Mouse (Mus musculus): ENCODE results near the gene Olfr878.

GRCm38 (mm10) chr9:37934146-37934545, 16.5 kb downstream of the Olfr878 start:
- TF ChIP-seq CTCF (conservative IDR thresholded peaks at IDR 0.05; ENCODE audit: low read length) (no peak), NANOG (IDR thresholded peaks at IDR 0.05; ENCODE audit: borderline replicate concordance, low read length) (no peak)

Measured in E14TG2a.4 (cell line).